Mouse (Mus musculus) CH12.LX (cell line): ENCODE results near the gene Ptpn14.

Experiments
- CHD2 ChIP-seq: IDR thresholded peaks from 2 replicates; pipeline ENCODE4 v1.6.1; 2011; ENCODE audit warnings: low read length, improper control_type of control experiment
- CTCF ChIP-seq, 2 experiments: IDR thresholded peaks in 1 of 2; conservative IDR thresholded peaks in 1 of 2; 2 replicates each; pipeline ENCODE4 v1.5.1; 2011 to 2012; ENCODE audit warnings: low read depth in 2 of 2, low read length in 2 of 2, improper control_type of control experiment in 1 of 2, inconsistent platforms in 1 of 2, mild to moderate bottlenecking in 1 of 2, moderate library complexity in 1 of 2
- ETS1 ChIP-seq: conservative IDR thresholded peaks from 2 replicates; pipeline ENCODE4 v1.6.1; 2012; ENCODE audit warnings: low read depth, mild to moderate bottlenecking, inconsistent platforms, low read length, improper control_type of control experiment, moderate library complexity
- MAFK ChIP-seq: IDR thresholded peaks from 2 replicates; pipeline ENCODE4 v1.6.1; 2011; ENCODE audit warnings: low read length, improper control_type of control experiment; ENCODE audit not compliant: insufficient replicate concordance
- MYC ChIP-seq: IDR thresholded peaks from 2 replicates; pipeline ENCODE4 v1.6.1; 2011; ENCODE audit warnings: low read depth, mild to moderate bottlenecking, improper control_type of control experiment, low read length
- NRF1 ChIP-seq: IDR thresholded peaks from 2 replicates; pipeline ENCODE4 v1.6.1; 2014; ENCODE audit warnings: low read depth, mild to moderate bottlenecking, inconsistent platforms, low read length, improper control_type of control experiment, moderate library complexity
- POLR2A ChIP-seq: IDR thresholded peaks from 2 replicates; pipeline ENCODE4 v1.6.1; 2011; ENCODE audit warnings: low read depth, mild to moderate bottlenecking, improper control_type of control experiment, low read length

DNA sequence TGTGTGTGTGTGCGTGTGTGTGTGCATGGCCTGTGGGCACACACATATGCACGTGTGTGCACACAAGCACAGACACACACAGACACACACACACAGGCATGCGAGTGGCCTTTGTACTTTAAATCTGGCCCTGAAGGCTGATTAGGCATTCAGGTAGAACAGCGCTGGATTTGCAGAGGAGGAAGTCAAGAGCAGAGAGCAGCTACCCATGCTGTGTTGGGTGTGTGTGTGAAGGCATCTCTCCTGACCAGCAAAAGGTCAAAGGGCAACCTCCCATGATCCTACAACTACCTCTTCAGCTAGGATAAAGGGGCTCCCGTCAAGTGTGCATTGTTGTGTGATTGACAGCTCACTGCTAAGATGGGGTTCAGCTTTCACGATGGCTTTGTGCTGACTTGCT is 61.5 kb downstream of the Ptpn14 start:
- TF ChIP-seq MYC (no peak), CTCF (conservative IDR thresholded peaks at IDR 0.05 in 1 of 2, IDR thresholded peaks at IDR 0.05 in 1 of 2; ENCODE audit: low read depth in 2 of 2, low read length in 2 of 2) (no peak), POLR2A (no peak), ETS1 (no peak), MAFK (no peak), CHD2 (no peak), NRF1 (no peak)
